Mouse (Mus musculus): ENCODE results near the gene Gm48551.

Gm48551 gene

DNA sequence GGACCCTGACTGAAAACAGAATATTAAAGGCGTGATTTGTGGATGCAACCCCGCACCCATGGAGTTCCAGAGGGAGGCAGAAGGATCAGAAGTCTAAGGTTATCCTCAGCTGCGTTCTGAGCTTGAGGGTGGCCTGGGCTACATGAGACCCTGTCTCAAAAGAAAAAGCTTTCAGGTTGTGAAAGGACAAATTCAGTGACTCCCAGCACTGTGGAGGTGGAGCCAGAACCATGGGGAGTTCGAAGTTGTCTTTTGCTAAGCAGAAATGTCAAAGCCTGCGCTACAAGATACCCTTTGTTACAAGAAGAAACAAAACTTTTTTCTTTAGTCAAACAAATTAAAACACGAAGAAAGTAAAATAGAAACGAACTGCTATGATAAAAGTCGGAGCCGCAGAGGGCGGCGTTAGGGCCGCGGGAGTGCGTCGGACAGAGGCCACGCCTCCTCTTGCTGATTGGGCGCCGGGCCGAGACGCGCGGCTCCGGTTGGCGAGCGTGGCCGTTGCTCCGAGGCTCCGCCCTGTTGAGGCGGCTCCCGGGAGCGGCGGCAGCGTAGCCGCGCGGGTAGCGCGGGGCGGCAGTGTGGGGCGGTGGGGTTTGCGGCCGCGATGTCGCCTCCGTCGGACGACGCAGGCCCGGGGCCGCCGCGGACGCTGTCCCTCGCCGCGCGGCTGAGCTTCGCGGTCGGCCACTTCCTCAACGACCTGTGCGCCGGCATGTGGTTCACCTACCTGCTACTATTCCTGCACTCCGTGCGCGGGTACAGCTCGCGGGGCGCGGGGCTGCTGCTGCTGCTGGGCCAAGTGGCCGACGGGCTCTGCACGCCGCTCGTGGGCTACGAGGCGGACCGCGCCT lies 27.0 kb upstream of the Gm48551 start, which contains the start of gene Mfsd12:
Mfsd12 (plus strand) TSS at position 501 of the 854 bp plus-strand sequence.
- peak; percentile 87 for DNase-seq (ENCODE audit: low spot score)

DNA sequence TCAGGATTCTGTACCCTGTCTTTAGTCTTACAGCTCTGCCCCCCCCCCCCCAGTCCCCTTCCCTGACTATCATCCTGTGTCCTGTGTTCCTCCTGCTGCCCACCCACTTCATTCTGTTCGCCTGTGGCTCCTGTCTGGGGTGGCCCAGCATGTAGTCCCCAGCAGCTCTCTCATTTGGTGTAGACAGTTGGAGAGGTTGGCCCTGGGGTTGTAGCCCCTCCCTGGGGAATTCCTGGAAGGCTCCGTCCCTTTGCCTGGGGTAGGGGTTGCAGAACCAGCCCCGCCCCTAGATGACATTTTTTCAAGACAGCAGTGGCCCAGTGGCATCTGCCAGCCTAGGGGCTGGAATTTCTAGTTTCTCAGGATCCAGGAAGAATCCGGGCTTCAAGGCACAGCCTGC lies 26.1 kb upstream of the Gm48551 start:
- peak; percentile 86 for DNase-seq (ENCODE audit: low spot score)

GRCm38 (mm10) chr10:81358841-81359240 lies 25.4 kb upstream of the Gm48551 start:
- peak; percentile 82 for DNase-seq (ENCODE audit: low spot score)

GRCm38 (mm10) chr10:81360721-81361120 lies 23.5 kb upstream of the Gm48551 start:
- no peak for DNase-seq (ENCODE audit: low spot score)

GRCm38 (mm10) chr10:81362336-81362949 lies 21.8 kb upstream of the Gm48551 start:
- no peak for DNase-seq (ENCODE audit: low spot score)

GRCm38 (mm10) chr10:81363436-81364346 lies 20.6 kb upstream of the Gm48551 start:
- DNase-seq (ENCODE audit: low spot score) = no peak

DNA sequence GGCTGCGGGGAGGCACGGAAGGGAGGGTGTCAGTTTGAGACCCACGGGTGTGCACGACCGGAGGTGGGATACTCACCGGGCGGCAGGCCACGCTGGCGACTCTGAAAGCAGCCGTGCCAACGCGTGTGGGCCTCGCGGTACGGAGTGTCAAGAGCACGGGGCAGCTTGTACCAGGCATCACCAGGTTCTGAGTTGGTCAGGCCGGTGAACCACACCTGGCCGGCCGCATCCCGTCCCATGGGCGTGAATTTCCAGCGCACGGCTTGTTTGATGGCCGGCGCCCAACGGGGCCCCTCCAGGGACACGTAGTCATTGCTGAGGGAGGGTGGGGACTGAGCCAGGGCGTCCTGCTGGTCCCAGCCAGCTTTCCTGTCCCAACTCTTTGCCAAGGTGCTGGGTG lies 19.6 kb upstream of the Gm48551 start:
- DNase-seq (ENCODE audit: low spot score) = no peak

GRCm38 (mm10) chr10:81365073-81365472 lies 19.2 kb upstream of the Gm48551 start:
- no peak for DNase-seq (ENCODE audit: low spot score)

- DNase-seq (ENCODE audit: low spot score) = peak; percentile 81
These were observed 18.4 kb upstream of the Gm48551 start, which contains the start of gene 4930404N11Rik for GRCm38 (mm10) chr10:81365672-81366476. Gene 4930404N11Rik (minus strand): TSS chr10:81365816.

- DNase-seq (ENCODE audit: low spot score) = peak; percentile 78
These were observed 17.6 kb upstream of the Gm48551 start for GRCm38 (mm10) chr10:81366477-81367206.

DNA sequence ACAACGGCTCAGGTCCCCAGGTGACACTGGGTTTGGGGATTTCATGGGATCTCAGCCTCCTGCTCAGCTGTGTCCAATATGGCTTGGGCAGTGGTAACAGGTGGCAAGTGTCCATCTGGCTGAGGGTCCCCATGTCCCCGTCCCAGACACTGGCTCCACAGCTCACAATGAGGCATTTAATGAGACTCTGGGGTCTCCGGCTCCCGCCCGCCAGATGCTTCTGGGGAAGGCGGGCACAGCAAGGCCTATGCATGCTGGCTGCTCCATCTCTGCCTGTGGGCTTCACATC lies 17.1 kb upstream of the Gm48551 start:
- no peak for DNase-seq (ENCODE audit: low spot score)

DNA sequence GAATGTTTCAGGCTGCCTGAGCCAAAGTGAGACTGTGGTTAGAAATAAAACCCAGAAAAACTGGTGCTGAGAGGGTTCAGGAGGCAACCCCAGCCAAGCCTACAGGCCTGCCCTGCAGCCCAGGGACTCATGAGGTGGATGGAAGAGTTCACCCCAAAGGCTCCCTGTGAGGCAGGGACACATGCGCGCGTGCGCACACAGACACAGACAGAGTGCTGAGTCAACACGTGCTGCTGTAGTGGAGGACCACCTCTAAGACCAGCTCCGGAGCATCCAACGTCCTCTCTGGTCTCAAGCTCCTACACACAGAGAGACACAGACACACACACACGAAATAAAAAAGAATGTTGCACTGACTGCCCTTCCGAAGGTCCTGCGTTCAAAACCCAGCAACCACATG lies 8.9 kb upstream of the Gm48551 start:
- no peak for DNase-seq (ENCODE audit: low spot score)

DNA sequence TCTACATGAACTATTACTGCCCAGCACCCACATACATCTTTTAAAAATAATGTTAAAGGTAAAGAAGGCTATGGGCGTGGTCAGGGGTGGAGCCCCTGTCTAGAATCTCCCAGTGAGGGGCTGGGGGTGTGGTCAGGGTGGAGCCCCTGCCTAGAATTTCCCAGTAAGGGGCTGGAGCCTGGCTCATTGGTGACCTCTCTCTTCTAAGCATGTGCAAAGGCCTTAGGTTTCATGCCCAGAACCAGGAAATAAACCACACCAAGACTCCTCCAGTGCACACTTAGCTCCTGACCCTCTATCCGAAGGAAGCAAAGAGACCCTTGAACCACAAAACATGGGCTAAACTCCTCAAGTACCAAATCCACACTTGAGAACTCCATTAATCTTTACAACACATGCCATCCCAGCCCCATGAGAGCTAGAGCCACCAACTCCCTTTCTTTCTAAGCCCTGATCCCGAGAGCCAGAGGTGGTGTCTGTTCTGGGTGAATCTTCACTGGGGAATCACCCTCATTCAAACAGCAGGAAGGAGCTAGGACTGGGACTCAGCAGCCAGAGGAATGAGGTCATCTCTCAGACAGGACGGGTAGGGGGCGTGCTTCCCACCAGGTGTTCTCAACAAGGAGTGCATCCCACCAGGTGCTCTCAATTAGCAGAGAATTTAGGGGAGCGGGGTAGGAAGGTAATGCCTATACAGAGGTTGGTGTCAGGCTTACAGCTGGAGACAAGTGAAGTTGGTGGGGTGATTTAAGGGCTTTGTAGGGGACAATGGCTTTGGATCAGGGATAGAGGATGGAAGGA lies 7.5 kb upstream of the Gm48551 start:
- no peak for DNase-seq (ENCODE audit: low spot score)

DNA sequence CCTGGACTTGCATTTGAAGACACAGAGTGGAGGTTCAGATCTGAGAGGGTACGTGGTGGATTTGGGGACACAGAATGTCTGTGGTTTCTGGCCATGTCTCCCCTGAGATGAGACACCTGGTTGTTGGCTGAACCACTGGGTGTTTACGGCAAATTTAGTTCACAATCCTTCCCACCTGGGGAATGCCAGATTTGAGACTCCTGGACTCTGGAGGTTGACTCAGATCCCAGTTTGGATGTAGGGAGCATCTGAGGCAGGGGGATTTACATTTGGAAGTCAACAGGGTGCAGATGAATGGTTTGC lies 7.0 kb upstream of the Gm48551 start:
- no peak for DNase-seq (ENCODE audit: low spot score)

- no peak for DNase-seq (ENCODE audit: low spot score)
These were observed 6.3 kb upstream of the Gm48551 start, which contains the start of gene Fzr1 for GRCm38 (mm10) chr10:81377793-81378552. Gene Fzr1 (minus strand): TSS chr10:81378516.

GRCm38 (mm10) chr10:81378553-81379182 lies 5.6 kb upstream of the Gm48551 start:
- DNase-seq (ENCODE audit: low spot score) = peak; percentile 100

- DNase-seq (ENCODE audit: low spot score) = no peak
These were observed 5.1 kb upstream of the Gm48551 start for GRCm38 (mm10) chr10:81379183-81379553.

GRCm38 (mm10) chr10:81379809-81380378 lies 4.4 kb upstream of the Gm48551 start:
- no peak for DNase-seq (ENCODE audit: low spot score)

- DNase-seq (ENCODE audit: low spot score) = no peak
These were observed 2.2 kb upstream of the Gm48551 start for GRCm38 (mm10) chr10:81382039-81382438.
